Mouse (Mus musculus): ENCODE results near the gene Aasdhppt.
A peak's percentile ranks its signal among the peaks of the same experiment; 100 is the strongest.

Aasdhppt gene

GRCm38 (mm10) chr9:4309351-4310085 is at the start of gene Aasdhppt, which contains the start of gene Kbtbd3:
Gene Aasdhppt (minus strand): TSS chr9:4309471.
Gene Kbtbd3 (plus strand): TSS chr9:4309833.
- peak; percentile 98 to 99 for DNase-seq

GRCm38 (mm10) chr9:4353163-4353562 is 43.9 kb upstream of the Aasdhppt start:
- DNase-seq, result no peak

- DNase-seq, result no peak
Observed at GRCm38 (mm10) chr9:4318939-4319721, 9.9 kb upstream of the Aasdhppt start.

GRCm38 (mm10) chr9:4315746-4316145 is 6.5 kb upstream of the Aasdhppt start:
- DNase-seq, result no peak

GRCm38 (mm10) chr9:4313946-4314345 is 4.7 kb upstream of the Aasdhppt start:
- peak in 1 of 2 experiments; percentile 51 for DNase-seq

GRCm38 (mm10) chr9:4311162-4311561 is 1.9 kb upstream of the Aasdhppt start:
- DNase-seq, result no peak

GRCm38 (mm10) chr9:4310706-4311105 is 1.4 kb upstream of the Aasdhppt start:
- DNase-seq, result peak in 1 of 2 experiments; percentile 10

GRCm38 (mm10) chr9:4308628-4309350 is 482 bp downstream of the Aasdhppt start:
- DNase-seq, result no peak

- no peak for DNase-seq
Observed at GRCm38 (mm10) chr9:4304867-4305266, 4.4 kb downstream of the Aasdhppt start.

- no peak for DNase-seq
Observed at GRCm38 (mm10) chr9:4300466-4300865, 8.8 kb downstream of the Aasdhppt start.

GRCm38 (mm10) chr9:4283850-4284249 is 25.4 kb downstream of the Aasdhppt start:
- DNase-seq, result no peak

GRCm38 (mm10) chr9:4266881-4267280 is 42.4 kb downstream of the Aasdhppt start:
- DNase-seq, result no peak

- no peak for DNase-seq
Observed at GRCm38 (mm10) chr9:4260746-4261090, 48.6 kb downstream of the Aasdhppt start.

- peak; percentile 57 to 79 for DNase-seq
Observed at GRCm38 (mm10) chr9:4259841-4260745, 49.2 kb downstream of the Aasdhppt start.

GRCm38 (mm10) chr9:4259074-4259473 is 50.2 kb downstream of the Aasdhppt start:
- no peak for DNase-seq
